Mouse (Mus musculus) thymus, postnatal 10 days (tissue): ENCODE measurements around the gene Zbtb17.

Source experiments
- DNase-seq, 2 experiments: peaks; one replicate each; pipeline ENCODE4 v3.0.0; 2021; ENCODE audit warnings: low spot score in 2 of 2

Zbtb17 gene

GRCm38 (mm10) chr4:141458236-141458635 lies 13.8 kb downstream of the Zbtb17 start:
- no peak for DNase-seq

DNA sequence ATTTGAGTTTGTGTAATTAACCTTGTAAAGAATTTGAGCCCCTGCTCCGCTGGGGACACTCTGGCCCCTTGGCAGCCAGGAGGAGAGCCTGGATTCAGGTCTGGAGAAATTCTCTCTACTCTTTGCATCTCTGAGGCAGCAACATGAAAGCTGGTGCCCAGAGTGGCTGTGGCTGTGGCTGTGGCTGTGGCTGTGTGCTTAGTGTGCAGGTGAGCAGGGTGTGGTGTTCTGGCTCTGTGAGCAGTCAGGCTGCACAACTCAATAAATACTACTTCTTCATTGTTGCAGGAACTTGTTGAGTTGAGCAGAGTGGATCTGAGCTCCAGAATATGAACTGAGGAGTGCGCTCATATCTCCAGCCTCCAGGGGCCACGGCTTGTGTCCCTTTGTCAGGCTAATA lies 14.4 kb downstream of the Zbtb17 start:
- no peak for DNase-seq

- DNase-seq = no peak
Observed at GRCm38 (mm10) chr4:141459766-141460165, 15.3 kb downstream of the Zbtb17 start.

- DNase-seq = no peak
Observed at GRCm38 (mm10) chr4:141460481-141460880, 16.0 kb downstream of the Zbtb17 start.

DNA sequence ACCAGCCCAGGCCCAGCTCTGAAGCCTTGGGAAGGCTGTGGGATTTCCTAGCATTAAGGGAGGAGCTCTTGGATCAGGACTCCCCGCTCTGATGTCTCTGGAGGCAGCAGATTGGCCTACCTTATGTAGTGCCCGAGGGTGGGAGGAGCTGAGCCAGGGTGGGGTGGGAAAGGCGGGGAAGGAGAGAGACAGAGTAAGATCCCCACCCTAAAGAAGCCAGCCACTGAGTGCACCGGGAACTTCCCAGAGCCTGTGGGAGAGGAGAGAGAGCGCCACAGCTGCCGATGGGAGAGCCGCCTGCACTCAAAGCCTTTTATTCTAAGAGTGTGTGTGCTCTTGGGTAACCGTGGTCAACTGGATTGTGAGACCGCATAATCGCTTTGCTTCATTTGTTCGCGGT lies 16.6 kb downstream of the Zbtb17 start:
- DNase-seq = no peak

- DNase-seq = no peak
Observed at GRCm38 (mm10) chr4:141461576-141461975, 17.1 kb downstream of the Zbtb17 start.

DNA sequence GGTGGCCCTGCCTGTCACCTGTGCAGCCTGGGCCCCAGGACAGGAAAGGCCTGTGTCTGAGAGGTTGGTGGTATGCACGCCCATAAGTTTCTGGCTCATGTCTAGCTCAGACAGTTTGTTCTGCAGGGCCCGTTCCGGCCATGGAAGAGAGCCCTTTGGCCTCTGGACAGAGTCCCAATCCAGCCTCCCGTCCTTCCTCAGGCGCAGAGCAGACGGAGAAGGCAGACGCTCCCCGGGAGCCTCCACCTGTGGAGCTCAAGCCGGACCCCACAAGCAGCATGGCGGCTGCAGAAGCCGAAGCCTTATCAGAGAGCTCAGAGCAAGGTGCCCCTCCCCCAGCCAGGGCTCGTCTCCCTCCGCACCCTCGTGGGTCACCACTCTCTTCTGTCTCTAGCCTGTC lies 19.0 kb downstream of the Zbtb17 start:
- DNase-seq = no peak

- no peak for DNase-seq
Observed at GRCm38 (mm10) chr4:141464722-141465121, 20.3 kb downstream of the Zbtb17 start.

GRCm38 (mm10) chr4:141465512-141466288 lies 21.2 kb downstream of the Zbtb17 start:
- DNase-seq = no peak

DNA sequence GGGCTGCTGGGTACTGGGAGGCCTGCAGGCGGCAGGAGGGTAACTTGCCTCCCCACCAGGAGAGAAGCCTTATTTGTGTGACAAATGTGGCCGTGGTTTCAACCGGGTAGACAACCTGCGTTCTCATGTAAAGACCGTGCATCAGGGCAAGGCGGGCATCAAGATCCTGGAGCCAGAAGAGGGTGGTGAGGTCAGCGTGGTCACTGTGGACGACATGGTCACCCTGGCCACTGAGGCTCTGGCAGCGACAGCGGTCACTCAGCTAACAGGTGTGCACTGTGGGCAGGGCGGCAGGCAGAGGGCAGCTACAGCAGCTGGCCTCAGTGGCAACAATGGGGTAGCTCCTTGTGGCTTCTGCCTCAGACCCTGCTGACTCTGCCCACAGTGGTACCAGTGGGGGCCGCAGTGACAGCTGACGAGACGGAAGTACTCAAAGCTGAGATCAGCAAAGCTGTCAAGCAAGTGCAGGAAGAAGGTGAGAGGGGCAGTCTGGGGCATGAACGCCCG lies 21.9 kb downstream of the Zbtb17 start:
- no peak for DNase-seq

- DNase-seq = no peak
Observed at GRCm38 (mm10) chr4:141466844-141467580, 22.6 kb downstream of the Zbtb17 start.

DNA sequence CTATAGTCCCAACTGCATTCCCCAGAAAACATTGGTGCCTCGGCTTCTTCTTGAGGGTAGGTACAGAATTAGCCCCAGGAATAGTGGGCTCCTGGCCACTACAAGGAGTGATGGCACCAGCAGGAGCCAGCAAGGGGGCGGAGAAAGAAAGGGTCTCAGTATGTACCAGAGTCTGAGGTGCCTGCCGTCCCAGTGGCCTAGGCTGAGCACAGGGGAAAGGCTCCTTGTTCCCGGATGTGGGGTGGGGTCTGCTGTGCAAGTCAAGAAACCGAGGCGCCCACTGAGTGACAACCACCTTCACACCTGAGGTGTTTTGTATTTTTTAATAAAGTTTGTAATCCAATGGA lies 23.1 kb downstream of the Zbtb17 start:
- DNase-seq = no peak

- no peak for DNase-seq
Observed at GRCm38 (mm10) chr4:141468576-141468975, 24.1 kb downstream of the Zbtb17 start.

DNA sequence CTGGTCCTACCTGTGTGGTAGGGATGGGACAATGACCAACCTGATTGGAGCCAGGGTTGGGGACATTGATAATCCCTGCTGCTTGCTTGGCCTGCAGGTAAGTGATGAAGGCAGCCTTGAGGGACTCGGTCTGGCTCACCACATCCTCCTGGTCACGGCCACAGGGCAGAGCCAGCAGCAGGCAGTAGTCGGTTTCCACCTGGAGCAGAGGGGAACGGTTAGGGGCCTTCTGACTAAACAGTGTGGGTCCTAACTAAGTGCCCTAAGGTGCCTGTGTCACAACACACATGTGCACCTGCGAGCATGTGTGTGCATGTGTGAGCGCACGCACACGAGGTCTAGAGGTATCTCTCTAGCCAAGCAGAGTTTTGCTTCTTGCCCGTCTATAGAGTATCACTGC lies 24.9 kb downstream of the Zbtb17 start:
- no peak for DNase-seq

- DNase-seq = no peak
Observed at GRCm38 (mm10) chr4:141471491-141471890, 27.0 kb downstream of the Zbtb17 start.

- no peak for DNase-seq
Observed at GRCm38 (mm10) chr4:141472641-141473321, 28.3 kb downstream of the Zbtb17 start.

- no peak for DNase-seq
Observed at GRCm38 (mm10) chr4:141474431-141474830, 30.0 kb downstream of the Zbtb17 start.

GRCm38 (mm10) chr4:141477681-141478102 lies 33.2 kb downstream of the Zbtb17 start:
- no peak for DNase-seq

DNA sequence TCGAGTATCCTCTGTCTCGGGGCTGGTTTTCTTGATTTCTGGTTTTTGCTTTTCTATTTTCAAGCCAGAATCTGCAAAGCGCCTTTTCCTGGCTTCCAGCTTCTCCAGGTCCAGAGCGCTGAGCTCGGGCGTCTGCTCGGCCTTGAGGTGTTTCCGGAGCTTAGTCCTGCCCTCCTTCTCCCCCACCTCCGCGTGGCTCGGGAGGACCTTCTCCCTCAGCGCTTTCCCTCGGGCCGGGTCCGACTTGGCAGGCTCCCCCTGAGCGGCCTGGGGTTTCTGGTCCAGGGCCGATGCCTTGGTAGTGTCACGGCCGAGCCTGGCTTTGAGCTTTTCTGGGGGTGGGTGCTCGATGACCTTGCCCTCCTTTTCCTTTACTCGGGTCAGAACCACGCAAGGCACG lies 33.8 kb downstream of the Zbtb17 start:
- no peak for DNase-seq

DNA sequence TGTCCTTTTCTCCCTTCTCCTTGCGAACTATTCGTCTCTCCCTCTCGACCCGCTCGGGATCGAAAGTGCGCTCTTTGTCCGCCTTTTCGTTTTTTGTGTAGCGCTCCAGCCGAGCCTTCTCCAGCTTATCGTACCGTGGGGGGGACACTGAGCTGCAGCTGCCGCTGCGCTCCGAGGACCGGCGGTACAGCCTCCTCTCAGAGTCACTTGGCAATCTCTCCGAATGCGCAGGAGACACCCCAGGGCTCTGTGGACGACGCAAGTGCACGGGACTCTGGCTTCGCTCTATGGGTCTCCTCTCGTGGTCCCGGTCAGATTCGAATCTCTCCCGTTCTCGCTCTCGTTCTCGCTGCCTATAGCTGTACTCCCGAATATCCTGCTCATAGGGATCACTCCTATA lies 34.3 kb downstream of the Zbtb17 start:
- no peak for DNase-seq

GRCm38 (mm10) chr4:141479411-141479810 lies 35.0 kb downstream of the Zbtb17 start:
- DNase-seq = no peak

GRCm38 (mm10) chr4:141484071-141484470 lies 39.6 kb downstream of the Zbtb17 start:
- DNase-seq = no peak

DNA sequence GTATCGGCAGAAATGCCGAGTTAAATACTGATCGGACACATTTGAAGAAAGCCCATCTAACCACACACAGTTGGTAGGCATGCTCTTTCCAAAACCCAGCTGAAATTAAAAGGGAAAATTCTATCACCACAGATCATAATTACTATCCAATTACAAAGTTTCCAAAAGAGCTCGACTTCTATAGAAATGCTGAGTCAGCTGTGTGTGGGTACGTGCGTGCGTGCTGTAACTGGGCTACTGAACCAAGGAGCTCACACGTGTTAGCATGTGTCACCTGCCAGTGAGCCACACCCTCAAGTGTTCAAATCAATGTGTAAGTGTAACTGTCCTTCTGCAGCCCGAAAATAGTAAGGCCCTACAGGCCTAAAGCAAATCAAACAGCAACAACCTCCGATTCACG lies 43.1 kb downstream of the Zbtb17 start:
- no peak for DNase-seq
